Mouse (Mus musculus): Measurements from ENCODE around the gene Rpf2. TPM values are rescaled to one million over a fixed set of nuclear protein-coding genes. Genes with fewer than 3 reads are reported as not detected.

Gene Rpf2
- polyA plus RNA-seq, 1 experiment from 2014 or later: 85.2 TPM

- Histone ChIP-seq H3K9ac (ENCODE audit: low read length) (no peak overlapping the region), H3K4me1 (ENCODE audit: control insufficient read depth, insufficient read depth, low read length) (no peaks in the 10 kb centered on the region), H3K4me2 (ENCODE audit: low read length) (no peak overlapping the region), H3K4me3 (ENCODE audit: low read depth, low read length) (no peak overlapping the region), H3K36me3 (ENCODE audit: control insufficient read depth, insufficient read depth, low read length) (peaks cover 66% of the 10 kb centered on the region), H3K9me3 (replicated peaks; ENCODE audit: control insufficient read depth, low read length) (no peaks in the 10 kb centered on the region), H3K27me3 (replicated peaks; ENCODE audit: control insufficient read depth, insufficient read depth, low read length) (no peaks in the 10 kb centered on the region), H3K27ac (ENCODE audit: low read depth, low read length) (no peak overlapping the region)
- 92% methylated on average over 7 of the region's 7 CpGs for WGBS
- no peak for DNase-seq (ENCODE audit: low spot score)
- no peak for ATAC-seq
Observed at GRCm38 (mm10) chr10:40232442-40232841, 14.4 kb downstream of the Rpf2 start.

- Histone ChIP-seq H3K9ac (ENCODE audit: low read length) (no peak overlapping the region), H3K36me3 (ENCODE audit: control insufficient read depth, insufficient read depth, low read length) (peaks cover 73% of the 10 kb centered on the region), H3K9me3 (replicated peaks; ENCODE audit: control insufficient read depth, low read length) (no peaks in the 10 kb centered on the region), H3K4me1 (ENCODE audit: control insufficient read depth, insufficient read depth, low read length) (no peaks in the 10 kb centered on the region), H3K4me3 (ENCODE audit: low read depth, low read length) (no peak overlapping the region), H3K27me3 (replicated peaks; ENCODE audit: control insufficient read depth, insufficient read depth, low read length) (no peaks in the 10 kb centered on the region), H3K4me2 (ENCODE audit: low read length) (no peak overlapping the region), H3K27ac (ENCODE audit: low read depth, low read length) (no peak overlapping the region)
- ATAC-seq: no peak
- 91% methylated on average over 1 of the region's 1 CpGs for WGBS
- DNase-seq (ENCODE audit: low spot score): no peak
Observed at GRCm38 (mm10) chr10:40229725-40230124, 17.1 kb downstream of the Rpf2 start.

- Histone ChIP-seq H3K36me3 (ENCODE audit: control insufficient read depth, insufficient read depth, low read length) (peaks cover 76% of the 10 kb centered on the region), H3K9ac (ENCODE audit: low read length) (no peak overlapping the region), H3K4me2 (ENCODE audit: low read length) (no peak overlapping the region), H3K4me3 (ENCODE audit: low read depth, low read length) (no peak overlapping the region), H3K9me3 (replicated peaks; ENCODE audit: control insufficient read depth, low read length) (no peaks in the 10 kb centered on the region), H3K4me1 (ENCODE audit: control insufficient read depth, insufficient read depth, low read length) (no peaks in the 10 kb centered on the region), H3K27ac (ENCODE audit: low read depth, low read length) (peak overlapping the region; percentile 27; the same call in 1 of the 2 replicates), H3K27me3 (replicated peaks; ENCODE audit: control insufficient read depth, insufficient read depth, low read length) (no peaks in the 10 kb centered on the region)
- ATAC-seq: peak; percentile 54; the same call in 1 of the 2 replicates
- peak; percentile 42 for DNase-seq (ENCODE audit: low spot score)
- WGBS: 62% methylated on average over 4 of the region's 4 CpGs
Observed at GRCm38 (mm10) chr10:40227660-40228303, 19.1 kb downstream of the Rpf2 start.

GRCm38 (mm10) chr10:40218874-40219273 lies 28.0 kb downstream of the Rpf2 start:
- ATAC-seq (peak; percentile 50; the same call in 1 of the 2 replicates), DNase-seq (ENCODE audit: low spot score) (peak; percentile 41)
- no peak overlapping the region for H3K4me3 ChIP-seq (ENCODE audit: low read depth, low read length)

GRCm38 (mm10) chr10:40212443-40213169 lies 34.2 kb downstream of the Rpf2 start:
- DNase-seq (ENCODE audit: low spot score): peak; percentile 89
- WGBS: 44% methylated on average over 13 of the region's 13 CpGs

More at GRCm38 (mm10) chr10:40218874-40219273, 28.0 kb downstream of the Rpf2 start:
- H3K9ac ChIP-seq (ENCODE audit: low read length): no peak overlapping the region
- H3K27me3 ChIP-seq (replicated peaks; ENCODE audit: control insufficient read depth, insufficient read depth, low read length): no peaks in the 10 kb centered on the region
- H3K36me3 ChIP-seq (ENCODE audit: control insufficient read depth, insufficient read depth, low read length): peaks cover 24% of the 10 kb centered on the region; the same call in 1 of the 2 replicates
- no peak overlapping the region for H3K4me2 ChIP-seq (ENCODE audit: low read length)
- H3K9me3 ChIP-seq (replicated peaks; ENCODE audit: control insufficient read depth, low read length): no peaks in the 10 kb centered on the region
- H3K27ac ChIP-seq (ENCODE audit: low read depth, low read length): no peak overlapping the region
- no peaks in the 10 kb centered on the region for H3K4me1 ChIP-seq (ENCODE audit: control insufficient read depth, insufficient read depth, low read length)
- 80% methylated on average over 3 of the region's 3 CpGs for WGBS

GRCm38 (mm10) chr10:40195001-40195400 lies 51.8 kb downstream of the Rpf2 start:
- Histone ChIP-seq H3K36me3 (ENCODE audit: control insufficient read depth, insufficient read depth, low read length) (no peaks in the 10 kb centered on the region), H3K9ac (ENCODE audit: low read length) (no peak overlapping the region), H3K27me3 (replicated peaks; ENCODE audit: control insufficient read depth, insufficient read depth, low read length) (no peaks in the 10 kb centered on the region), H3K4me3 (ENCODE audit: low read depth, low read length) (no peak overlapping the region), H3K4me2 (ENCODE audit: low read length) (no peak overlapping the region), H3K4me1 (ENCODE audit: control insufficient read depth, insufficient read depth, low read length) (no peaks in the 10 kb centered on the region), H3K27ac (ENCODE audit: low read depth, low read length) (no peak overlapping the region), H3K9me3 (replicated peaks; ENCODE audit: control insufficient read depth, low read length) (no peaks in the 10 kb centered on the region)
- WGBS: 84% methylated on average over 6 of the region's 6 CpGs
- no peak for DNase-seq (ENCODE audit: low spot score)
- no peak for ATAC-seq

More at GRCm38 (mm10) chr10:40212443-40213169, 34.2 kb downstream of the Rpf2 start:
- no peak overlapping the region for H3K4me2 ChIP-seq (ENCODE audit: low read length)
- no peaks in the 10 kb centered on the region for H3K4me1 ChIP-seq (ENCODE audit: control insufficient read depth, insufficient read depth, low read length)
- ATAC-seq: peak; percentile 80
- no peaks in the 10 kb centered on the region for H3K9me3 ChIP-seq (replicated peaks; ENCODE audit: control insufficient read depth, low read length)
- no peaks in the 10 kb centered on the region for H3K36me3 ChIP-seq (ENCODE audit: control insufficient read depth, insufficient read depth, low read length)
- no peak overlapping the region for H3K9ac ChIP-seq (ENCODE audit: low read length)
- H3K4me3 ChIP-seq (ENCODE audit: low read depth, low read length): no peak overlapping the region
- H3K27ac ChIP-seq (ENCODE audit: low read depth, low read length): no peak overlapping the region
- no peaks in the 10 kb centered on the region for H3K27me3 ChIP-seq (replicated peaks; ENCODE audit: control insufficient read depth, insufficient read depth, low read length)

- no peaks in the 10 kb centered on the region for H3K4me1 ChIP-seq (ENCODE audit: control insufficient read depth, insufficient read depth, low read length)
- WGBS: 66% methylated on average over 18 of the region's 18 CpGs
- H3K4me2 ChIP-seq (ENCODE audit: low read length): no peak overlapping the region
- H3K9me3 ChIP-seq (replicated peaks; ENCODE audit: control insufficient read depth, low read length): no peaks in the 10 kb centered on the region
- no peak overlapping the region for H3K27ac ChIP-seq (ENCODE audit: low read depth, low read length)
- no peak for ATAC-seq
- H3K27me3 ChIP-seq (replicated peaks; ENCODE audit: control insufficient read depth, insufficient read depth, low read length): no peaks in the 10 kb centered on the region
- H3K36me3 ChIP-seq (ENCODE audit: control insufficient read depth, insufficient read depth, low read length): no peaks in the 10 kb centered on the region
- H3K4me3 ChIP-seq (ENCODE audit: low read depth, low read length): no peak overlapping the region
- no peak for DNase-seq (ENCODE audit: low spot score)
- H3K9ac ChIP-seq (ENCODE audit: low read length): no peak overlapping the region
Observed at GRCm38 (mm10) chr10:40192010-40192935, 54.6 kb downstream of the Rpf2 start.

- Histone ChIP-seq H3K27ac (ENCODE audit: low read depth, low read length) (no peak overlapping the region), H3K27me3 (replicated peaks; ENCODE audit: control insufficient read depth, insufficient read depth, low read length) (no peaks in the 10 kb centered on the region), H3K4me2 (ENCODE audit: low read length) (no peak overlapping the region), H3K9me3 (replicated peaks; ENCODE audit: control insufficient read depth, low read length) (no peaks in the 10 kb centered on the region), H3K9ac (ENCODE audit: low read length) (no peak overlapping the region), H3K4me1 (ENCODE audit: control insufficient read depth, insufficient read depth, low read length) (no peaks in the 10 kb centered on the region), H3K4me3 (ENCODE audit: low read depth, low read length) (no peak overlapping the region), H3K36me3 (ENCODE audit: control insufficient read depth, insufficient read depth, low read length) (no peaks in the 10 kb centered on the region)
- 70% methylated on average over 22 of the region's 22 CpGs for WGBS
- ATAC-seq: no peak
- no peak for DNase-seq (ENCODE audit: low spot score)
Observed at GRCm38 (mm10) chr10:40191338-40191979, 55.4 kb downstream of the Rpf2 start.
